Mouse (Mus musculus) embryonic facial prominence, embryonic 14.5 days (tissue): ENCODE data around the gene Tnrc6b. TPM values are rescaled to one million over a fixed set of nuclear protein-coding genes. Genes with fewer than 3 reads are reported as not detected.

ENCODE experiments used
- ATAC-seq: fragments of 200-750 bp; cut with Nextera tagmentation; 2 replicates; pipeline ENCODE4 v1.8.0; 2017; ENCODE audit warnings: low read depth, moderate number of reproducible peaks, moderate TSS enrichment
- DNase-seq: peaks from one replicate; pipeline ENCODE4 v3.0.0-alpha.2; 2015; ENCODE audit warnings: low spot score
- H3K27ac ChIP-seq: fragments of 300-500 bp; sonication (generic); replicated peaks from 2 replicates; pipeline ENCODE4 v1.5.1; 2014; ENCODE audit warnings: low read depth, mild to moderate bottlenecking, low read length, moderate library complexity
- H3K27me3 ChIP-seq: fragments of 300-500 bp; sonication (generic); replicated peaks from 2 replicates; pipeline ENCODE4 v1.6.1; 2014; ENCODE audit warnings: low read length; ENCODE audit not compliant: control insufficient read depth, insufficient read depth
- H3K36me3 ChIP-seq: fragments of 300-500 bp; sonication (generic); 2 replicates; pipeline ENCODE4 v1.6.1; 2014; ENCODE audit warnings: low read length, mixed read lengths; ENCODE audit not compliant: control insufficient read depth, insufficient read depth
- H3K4me1 ChIP-seq: fragments of 300-500 bp; sonication (generic); 2 replicates; pipeline ENCODE4 v1.6.1; 2014; ENCODE audit warnings: antibody characterized with exemption, low read length; ENCODE audit not compliant: control insufficient read depth, insufficient read depth
- H3K4me2 ChIP-seq: fragments of 300-500 bp; sonication (generic); 2 replicates; pipeline ENCODE4 v1.6.1; 2014; ENCODE audit warnings: low read depth, mild to moderate bottlenecking, low read length, moderate library complexity, mixed read lengths
- H3K4me3 ChIP-seq: fragments of 300-500 bp; sonication (generic); 2 replicates; pipeline ENCODE4 v1.5.1; 2014; ENCODE audit warnings: low read depth, mild to moderate bottlenecking, low read length
- H3K9ac ChIP-seq: fragments of 300-500 bp; sonication (generic); 2 replicates; pipeline ENCODE4 v1.6.1; 2014; ENCODE audit warnings: low read depth, mild to moderate bottlenecking, low read length, moderate library complexity, mixed read lengths
- H3K9me3 ChIP-seq: fragments of 300-500 bp; sonication (generic); 2 replicates; pipeline ENCODE4 v1.6.1; 2016; ENCODE audit warnings: low read length; ENCODE audit not compliant: control insufficient read depth
- WGBS: fragments of 180-500 bp; shearing (Covaris S2); extraction: QIAGEN DNeasy Blood & Tissue Kit; methylation state at CpG from one replicate; pipeline ENCODE4 v1.1.7; 2014; 5-methylcytosine and 5-hydroxymethylcytosine counted together
- microRNA-seq: library from miRNA; unstranded; fragments of <30 nt; microRNA quantifications from one replicate; pipeline ENCODE4, GENCODE M21; 2016; ENCODE audit warnings: borderline number of aligned reads
- polyA plus RNA-seq: library from polyadenylated mRNA; unstranded; fragments of >200 nt; fragmentation: Nextera tagmentation; extraction: Ambion mirVana; gene quantifications from 2 replicates; pipeline ENCODE4 v1.2.1, GENCODE M21; 2014

Gene Tnrc6b
- polyA plus RNA-seq, 1 experiment from 2014 or later = 12.5 TPM

DNA sequence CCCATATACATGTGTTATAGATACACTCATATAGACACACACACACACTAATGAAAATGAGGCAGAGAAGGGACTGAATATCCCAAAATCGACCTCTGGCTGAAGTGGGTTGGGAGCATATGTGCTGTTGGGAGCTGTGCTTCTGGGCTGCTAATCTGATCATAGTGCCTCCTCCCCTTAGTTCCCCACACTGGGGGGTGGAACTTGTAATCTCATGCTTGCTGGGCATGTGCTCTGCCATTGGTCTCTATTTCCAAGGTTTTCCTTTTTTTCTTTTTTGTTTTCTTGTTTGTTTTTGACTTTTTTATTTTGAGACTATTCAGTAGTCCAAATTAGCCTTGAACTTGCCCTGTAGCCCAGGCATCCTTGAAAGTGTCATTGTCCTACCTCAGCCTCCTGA is 277.2 kb downstream of the Tnrc6b start:
- WGBS = 35% methylated on average over 1 of the region's 1 CpGs

GRCm38 (mm10) chr15:80989712-80990111 is 278.6 kb downstream of the Tnrc6b start:
- no peak for ATAC-seq
- Histone ChIP-seq H3K9ac (no peak overlapping the region), H3K4me2 (no peak overlapping the region), H3K9me3 (no peaks in the 10 kb centered on the region), H3K27me3 (no peaks in the 10 kb centered on the region), H3K4me3 (no peak overlapping the region), H3K4me1 (no peaks in the 10 kb centered on the region), H3K27ac (no peak overlapping the region), H3K36me3 (no peaks in the 10 kb centered on the region)
- WGBS = 51% methylated on average over 3 of the region's 3 CpGs
- DNase-seq = no peak

More for the DNA sequence above, 277.2 kb downstream of the Tnrc6b start:
- DNase-seq (no peak), ATAC-seq (no peak)
- no peaks in the 10 kb centered on the region for H3K36me3 ChIP-seq
- H3K4me2 ChIP-seq = no peak overlapping the region
- H3K4me1 ChIP-seq = no peaks in the 10 kb centered on the region
- H3K9ac ChIP-seq = no peak overlapping the region
- H3K9me3 ChIP-seq = no peaks in the 10 kb centered on the region
- H3K27ac ChIP-seq = no peak overlapping the region
- H3K27me3 ChIP-seq = no peaks in the 10 kb centered on the region
- no peak overlapping the region for H3K4me3 ChIP-seq

Small RNA genes lying within 50 kb of the gene (microRNA-seq; reads per million reads assigned to microRNA genes)
- 9.5 reads per million, percentile 28 among the genes with 10 or more reads in this experiment for gene Mir5113

Other genes with a start within 250 kb of the Tnrc6b start
- gene Enthd1, start 146.2 kb upstream of the Tnrc6b start, polyA plus RNA-seq = 0.10 TPM in 1 of 2 replicates, not detected in the other
- gene Grap2, start 138.7 kb upstream of the Tnrc6b start, polyA plus RNA-seq = 0.97 and 1.7 TPM in 2 replicates
- 2.2 and 2.9 TPM in 2 replicates for gene Fam83f, start 39.5 kb upstream of the Tnrc6b start, polyA plus RNA-seq
- gene Adsl, start 237.2 kb downstream of the Tnrc6b start, polyA plus RNA-seq = 99.5 and 111 TPM in 2 replicates